Mouse (Mus musculus) cortical plate, adult 2 months (tissue): ENCODE results near the gene 1700018G05Rik.

Experiments
- CTCF ChIP-seq: fragments of 200-500 bp; IDR thresholded peaks from 2 replicates; pipeline ENCODE4 v1.5.1; 2011; ENCODE audit warnings: mild to moderate bottlenecking, control low read depth, low read length; ENCODE audit not compliant: insufficient read depth; ENCODE audit errors: extremely low read depth
- POLR2A ChIP-seq: fragments of 200-500 bp; IDR thresholded peaks from 2 replicates; pipeline ENCODE4 v1.6.1; 2011; ENCODE audit warnings: mild to moderate bottlenecking, low read length, control low read depth; ENCODE audit not compliant: insufficient read depth; ENCODE audit errors: extremely low read depth

DNA sequence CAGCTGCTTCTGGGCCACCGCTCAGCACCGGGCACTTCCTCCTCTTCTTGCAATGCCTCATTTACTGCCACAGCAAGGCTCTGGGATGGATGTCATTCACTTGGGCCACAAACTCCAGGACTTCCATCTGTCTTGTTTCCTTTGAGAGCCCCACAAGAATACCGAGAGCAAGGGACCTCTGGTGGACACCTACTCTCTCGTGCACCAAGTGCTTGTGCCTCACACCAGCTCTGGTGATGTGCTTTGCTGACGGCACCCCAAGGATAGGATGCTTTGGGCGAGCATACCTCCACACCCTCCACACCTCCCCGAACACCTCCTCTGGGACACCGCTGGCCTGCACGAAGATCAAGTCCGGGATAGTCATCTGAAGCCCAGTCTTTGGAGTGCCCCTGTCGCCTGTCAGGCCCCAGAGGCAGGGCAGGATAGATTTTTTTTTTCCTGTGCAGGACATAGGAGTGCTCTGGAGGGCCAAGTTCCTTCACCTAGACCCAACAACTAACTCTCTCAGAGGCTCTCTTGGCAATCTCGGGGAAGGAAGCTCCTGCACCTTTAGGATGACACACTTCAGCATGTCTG lies 4.9 kb downstream of the 1700018G05Rik start:
- TF ChIP-seq CTCF (no peak), POLR2A (no peak)
